Mouse (Mus musculus) ES-E14 (cell line): ENCODE measurements around the gene Ergic1. TPM values are rescaled to one million over a fixed set of nuclear protein-coding genes. Genes with fewer than 3 reads are reported as not detected.

Experiments
- DNase-seq: peaks from one replicate; pipeline ENCODE4 v3.0.0-alpha.2; 2013; ENCODE audit warnings: low read depth, low spot score
- H3K27ac ChIP-seq: 2 replicates; pipeline ENCODE4 v1.5.1; 2012; ENCODE audit warnings: low read depth, mild to moderate bottlenecking, low read length, moderate library complexity, mixed read lengths; ENCODE audit not compliant: poor library complexity, insufficient read depth, severe bottlenecking
- H3K36me3 ChIP-seq: 2 replicates; pipeline ENCODE4 v1.6.1; 2012; ENCODE audit warnings: mild to moderate bottlenecking, low read length, moderate library complexity, mixed read lengths; ENCODE audit not compliant: control insufficient read depth, poor library complexity, insufficient read depth, severe bottlenecking
- H3K4me1 ChIP-seq, 2 experiments: fragments of 150-350 bp in 1 of 2; sonication (generic) in 1 of 2; 2 replicates each; pipeline ENCODE4 v1.6.1; 2012; ENCODE audit warnings: low read length in 2 of 2, mild to moderate bottlenecking in 1 of 2, mixed read lengths in 1 of 2; ENCODE audit not compliant: control insufficient read depth in 2 of 2, insufficient read depth in 2 of 2, poor library complexity in 1 of 2
- H3K4me3 ChIP-seq, 2 experiments: fragments of 150-350 bp in 1 of 2; sonication (generic) in 1 of 2; 2 replicates each; pipeline ENCODE4 v1.5.1; 2012; ENCODE audit warnings: low read length in 2 of 2, low read depth in 1 of 2, mild to moderate bottlenecking in 1 of 2, mixed read lengths in 1 of 2; ENCODE audit not compliant: insufficient read depth in 1 of 2, poor library complexity in 1 of 2, severe bottlenecking in 1 of 2
- H3K9ac ChIP-seq: 2 replicates; pipeline ENCODE4 v1.6.1; 2012; ENCODE audit warnings: low read depth, mild to moderate bottlenecking, low read length, mixed read lengths; ENCODE audit not compliant: poor library complexity, insufficient read depth, severe bottlenecking
- H3K9me3 ChIP-seq: fragments of 150-350 bp; sonication (generic); 2 replicates; pipeline ENCODE4 v1.6.1; 2012; ENCODE audit warnings: low read depth, mild to moderate bottlenecking, low read length; ENCODE audit not compliant: control insufficient read depth, insufficient read depth
- CHD2 ChIP-seq: IDR thresholded peaks from 2 replicates; pipeline ENCODE4 v1.6.1; 2014; ENCODE audit warnings: mild to moderate bottlenecking, low read depth, low read length, inconsistent platforms
- HCFC1 ChIP-seq: IDR thresholded peaks from 2 replicates; pipeline ENCODE4 v1.6.1; 2012; ENCODE audit warnings: low read length, inconsistent platforms, borderline replicate concordance; ENCODE audit not compliant: insufficient read depth
- MAFK ChIP-seq: IDR thresholded peaks from 2 replicates; pipeline ENCODE4 v1.6.1; 2014; ENCODE audit warnings: mild to moderate bottlenecking, low read depth, low read length, inconsistent platforms; ENCODE audit not compliant: insufficient read depth
- ZC3H11A ChIP-seq: IDR thresholded peaks from 2 replicates; pipeline ENCODE4 v1.6.1; 2012; ENCODE audit warnings: low read depth, mild to moderate bottlenecking, inconsistent platforms, low read length, borderline replicate concordance
- ZNF384 ChIP-seq: IDR thresholded peaks from 2 replicates; pipeline ENCODE4 v1.6.1; 2012; ENCODE audit warnings: low read depth, low read length, inconsistent platforms
- in situ Hi-C, 2 experiments: fragments of 600-800 bp; cut with MboI; formaldehyde crosslinking; loops; one replicate each; pipeline ENCODE4 v1.15.1; 2025; ENCODE audit warnings: low sequenced_read_pairs in 2 of 2, inconsistent platforms in 1 of 2; ENCODE audit not compliant: unreplicated experiment in 2 of 2
- total RNA-seq: library from RNA; depleted of rRNA; stranded (reverse); fragments of 300-350 nt; gene quantifications from 2 replicates; pipeline ENCODE4 v1.2.3, GENCODE M21; 2012

Gene Ergic1
- total RNA-seq, 1 experiment, result 97.5 TPM

DNA sequence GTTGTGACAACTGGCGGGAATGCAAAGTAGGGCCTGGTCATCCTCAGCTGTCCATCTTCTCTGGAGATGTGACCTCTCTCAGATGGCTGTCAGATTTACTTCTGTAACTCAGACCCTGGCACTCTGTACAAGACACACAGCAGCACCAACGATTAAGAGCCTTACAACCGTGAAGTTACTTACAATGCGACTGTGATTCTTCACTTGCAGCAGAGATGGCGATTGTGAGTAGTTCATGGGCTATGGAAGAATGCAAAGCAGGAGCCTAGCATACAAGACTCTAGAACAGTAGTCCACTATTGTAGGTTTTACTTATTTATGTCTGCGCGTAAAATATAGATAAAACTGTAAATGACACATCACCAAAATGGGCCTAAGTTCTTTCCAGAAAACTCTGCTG, 114.6 kb downstream of the Ergic1 start:
- in situ Hi-C loops, result loop anchor here in 1 of 2 experiments (25.0 kb wide), 1 partner anchor 211 kb away; no protein-coding TSS in a partner anchor
- no peak overlapping the region for H3K27ac ChIP-seq
- no peaks in the 10 kb centered on the region for H3K36me3 ChIP-seq
- no peak overlapping the region for H3K9ac ChIP-seq
- peaks cover 0 to 2% of the 10 kb centered on the region in 2 experiments; a peak in 1 of 4 replicates for H3K4me1 ChIP-seq
- peak overlapping the region in 1 of 2 experiments; percentile 78; a peak in 2 of 4 replicates for H3K4me3 ChIP-seq
- DNase-seq, result no peak
- no peaks in the 10 kb centered on the region for H3K9me3 ChIP-seq
- TF ChIP-seq MAFK (no peak), ZNF384 (no peak), ZC3H11A (no peak), CHD2 (no peak), HCFC1 (no peak)

DNA sequence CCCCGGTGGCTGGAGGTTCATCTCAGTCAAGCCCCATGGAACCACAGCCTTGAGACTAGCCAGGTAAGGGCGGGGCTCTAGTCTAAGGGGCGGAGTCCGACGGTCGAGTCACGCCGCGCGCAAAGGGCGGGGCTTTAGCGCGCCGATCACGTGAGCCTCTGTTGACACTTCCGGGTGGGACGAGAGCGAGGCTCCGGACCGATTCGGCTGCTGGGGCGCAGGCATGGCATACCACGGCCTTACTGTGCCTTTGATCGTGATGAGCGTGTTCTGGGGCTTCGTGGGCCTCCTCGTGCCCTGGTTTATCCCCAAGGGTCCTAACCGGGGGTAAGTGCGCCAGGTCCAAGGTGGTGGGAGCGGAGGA, 114.9 kb downstream of the Ergic1 start:
- TF ChIP-seq MAFK (no peak), ZNF384 (no peak), ZC3H11A (no peak), CHD2 (no peak), HCFC1 (peak; percentile 74; the same call in 1 of the 2 replicates)
- Histone ChIP-seq H3K9me3 (no peaks in the 10 kb centered on the region), H3K9ac (peak overlapping the region; percentile 91), H3K36me3 (no peaks in the 10 kb centered on the region), H3K4me3 (peak overlapping the region; percentile 78 to 94), H3K4me1 (peaks cover 0 to 2% of the 10 kb centered on the region in 2 experiments; a peak in 1 of 4 replicates), H3K27ac (peak overlapping the region; percentile 61; the same call in 1 of the 2 replicates)
- DNase-seq, result peak; percentile 93
- in situ Hi-C loops, result loop anchor here in 1 of 2 experiments (25.0 kb wide), 1 partner anchor 211 kb away; no protein-coding TSS in a partner anchor

DNA sequence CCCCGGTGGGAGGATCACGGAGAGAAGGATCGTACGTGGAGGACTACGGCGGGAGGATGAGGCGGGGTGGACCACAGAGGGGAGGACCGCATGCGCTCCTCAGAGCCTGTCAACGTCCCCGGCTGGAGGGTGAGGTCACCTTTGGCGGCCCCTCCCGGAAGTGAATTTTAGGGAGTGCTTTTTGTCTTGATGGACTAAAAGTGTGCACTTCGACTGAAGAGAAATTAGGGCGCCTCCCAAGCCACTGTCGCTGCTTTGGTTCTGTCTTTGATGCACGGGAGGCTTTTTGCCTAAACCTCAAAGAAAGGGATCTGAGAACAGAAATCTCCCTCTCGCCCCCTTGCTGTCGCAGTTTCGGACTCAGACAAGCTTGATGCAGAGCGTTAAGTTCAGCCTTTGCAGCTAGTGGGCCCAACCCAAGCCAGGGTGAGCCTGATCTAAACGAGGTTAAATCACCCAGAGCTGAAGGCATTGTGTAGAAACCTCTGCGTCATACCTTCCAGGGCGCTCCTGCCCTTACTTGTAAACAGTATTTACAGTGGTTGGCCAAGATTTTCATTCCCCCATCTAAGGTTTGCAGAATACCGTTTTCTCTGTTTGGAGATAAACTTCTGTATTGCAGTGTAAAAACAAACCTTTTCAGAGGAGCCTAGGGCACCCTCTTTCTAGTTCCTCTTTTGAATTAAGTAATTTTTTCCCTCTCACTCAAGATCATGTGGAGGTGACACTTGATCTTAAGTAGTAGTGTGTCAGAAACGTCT, 115.5 kb downstream of the Ergic1 start:
- no peak for TF ChIP-seq HCFC1
- no peak for TF ChIP-seq ZNF384
- TF ChIP-seq ZC3H11A, result no peak
- TF ChIP-seq CHD2, result no peak
- TF ChIP-seq MAFK, result no peak
- no peak for DNase-seq

DNA sequence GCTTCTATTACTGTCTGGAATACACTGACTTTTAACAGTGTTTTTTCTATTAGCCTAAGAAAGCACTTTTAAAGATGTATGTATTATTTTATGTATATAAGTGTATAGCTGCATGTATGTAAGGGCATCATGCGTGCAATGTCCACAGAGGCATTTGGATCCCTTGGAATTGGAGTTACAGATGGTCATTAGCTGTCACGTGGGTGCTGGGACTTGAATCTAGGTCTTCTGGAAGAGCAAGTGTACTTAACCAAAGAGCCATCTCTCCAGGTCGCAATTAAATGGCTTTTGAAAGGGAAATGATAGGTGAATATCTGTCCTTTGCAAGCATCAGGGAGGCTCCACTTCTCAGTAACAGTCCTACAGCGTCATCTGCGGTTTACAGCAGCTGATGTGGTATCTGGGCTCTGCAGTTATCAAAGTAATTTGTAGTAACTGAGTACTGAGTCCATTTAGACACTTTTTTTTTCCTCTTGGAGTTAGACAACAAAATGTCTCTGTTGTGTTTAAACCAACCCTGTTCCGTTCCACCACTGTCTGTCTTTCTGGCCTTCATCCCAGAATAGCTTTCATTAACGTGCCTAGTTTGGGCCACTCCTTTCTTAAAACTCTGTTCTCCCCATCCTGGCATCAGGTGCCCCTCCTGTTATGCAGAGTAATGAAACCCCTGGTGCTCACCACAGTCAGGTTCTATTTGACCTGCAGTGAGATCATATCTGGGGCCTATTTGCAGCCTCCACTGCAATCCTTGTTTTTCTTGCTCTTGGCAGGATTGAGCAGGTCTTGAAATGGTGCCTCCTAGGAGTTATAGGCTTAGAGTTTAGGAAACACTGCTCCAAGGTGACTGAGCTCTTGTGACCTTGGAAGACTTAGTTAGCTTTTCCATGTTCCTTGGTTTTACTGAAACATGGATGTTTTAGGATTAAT, 116.7 kb downstream of the Ergic1 start:
- Histone ChIP-seq H3K9me3 (no peaks in the 10 kb centered on the region), H3K4me3 (no peak overlapping the region), H3K27ac (no peak overlapping the region), H3K36me3 (no peaks in the 10 kb centered on the region), H3K9ac (no peak overlapping the region), H3K4me1 (peaks cover 0 to 2% of the 10 kb centered on the region in 2 experiments; a peak in 1 of 4 replicates)
- TF ChIP-seq CHD2 (no peak), MAFK (no peak), ZNF384 (no peak), ZC3H11A (no peak), HCFC1 (no peak)
- in situ Hi-C loops, result loop anchor here in 1 of 2 experiments (25.0 kb wide), 1 partner anchor 209 kb away; no protein-coding TSS in a partner anchor
- DNase-seq, result no peak

More for the DNA sequence above, 115.5 kb downstream of the Ergic1 start:
- H3K9me3 ChIP-seq, result no peaks in the 10 kb centered on the region
- peak overlapping the region; percentile 91 for H3K9ac ChIP-seq
- H3K4me3 ChIP-seq, result peak overlapping the region; percentile 78 to 94
- H3K36me3 ChIP-seq, result no peaks in the 10 kb centered on the region
- peaks cover 0 to 2% of the 10 kb centered on the region in 2 experiments; a peak in 1 of 4 replicates for H3K4me1 ChIP-seq
- peak overlapping the region; percentile 61; the same call in 1 of the 2 replicates for H3K27ac ChIP-seq
- in situ Hi-C loops, result loop anchor here in 1 of 2 experiments (25.0 kb wide), 1 partner anchor 211 kb away; no protein-coding TSS in a partner anchor
